Mouse (Mus musculus): Measurements from ENCODE around the gene Rnf183.

DNA sequence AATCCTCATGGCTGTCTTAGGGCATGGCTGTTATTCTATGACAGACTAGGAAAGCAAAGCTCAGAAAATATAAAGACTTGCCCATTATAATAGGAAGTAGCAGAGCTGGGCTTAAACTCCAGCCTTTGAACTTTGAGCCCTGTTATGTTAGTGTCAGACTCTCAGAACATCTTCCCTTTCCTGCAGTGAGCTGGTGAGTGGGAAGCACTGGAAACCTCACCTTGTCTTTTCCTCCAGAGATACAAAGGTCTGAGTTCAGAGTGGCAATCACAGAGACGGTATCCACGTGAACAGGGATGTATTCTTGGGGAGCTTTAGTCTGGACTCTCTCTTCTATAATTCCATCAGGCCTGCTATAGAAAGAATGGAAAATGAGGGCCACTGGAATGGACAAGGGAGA, 28.1 kb upstream of the Rnf183 start:
- TF ChIP-seq CTCF (IDR thresholded peaks at IDR 0.05; ENCODE audit: control insufficient read depth, insufficient read depth, insufficient read length) (no peak), MAX (IDR thresholded peaks at IDR 0.05) (no peak), USF1 (IDR thresholded peaks at IDR 0.05; ENCODE audit: low read depth) (no peak), MYOG (IDR thresholded peaks at IDR 0.05; ENCODE audit: control insufficient read depth, extremely low read depth, insufficient read length) (no peak), MYOD1 (IDR thresholded peaks at IDR 0.05; ENCODE audit: control insufficient read depth, insufficient read length, low read depth) (no peak), FOSL1 (IDR thresholded peaks at IDR 0.05; ENCODE audit: insufficient read depth, low read length, poor library complexity, severe bottlenecking) (no peak)

All from C2C12 (cell line).